In genomic region chr10:88405812-88406211, GRCm38 (mm10) we compare ENCODE assay signal across 14 mouse cellular contexts. TPM values are rescaled to one million over a fixed set of nuclear protein-coding genes. Genes with fewer than 3 reads are reported as not detected.
DNase-seq lines count a peak whose midpoint lies in the region; ATAC-seq and TF ChIP-seq lines count a peak whose summit lies in the region.
"Had no signal": no experiment of that assay in that cellular context is flagged by ENCODE, and none has a peak within 500 bp of the region (broad histone marks: within the 10 kb centered on the region; RNA-seq: fewer than 3 reads in every experiment).

No protein-coding gene starts in this region.

- no peak overlapping the region for H3K27ac ChIP-seq in midbrain, embryonic 11.5 days (ENCODE audit: low read depth, low read length)
- no peak overlapping the region for H3K27ac ChIP-seq in midbrain, postnatal 0 days (ENCODE audit: low read depth, low read length)
- H3K27ac ChIP-seq in neural tube, embryonic 15.5 days (replicated peaks): no peak overlapping the region
- H3K27ac ChIP-seq: embryonic facial prominence, embryonic 10.5 days; forebrain, embryonic 15.5 days; hindbrain, embryonic 15.5 days; liver, embryonic 14.5 days; midbrain, embryonic 10.5 days had no signal

- intact Hi-C loops in heart, postnatal 36 days (cut with DNase I): loop anchor here (2.0 kb wide), 1 partner anchor 25 kb away; no protein-coding TSS in a partner anchor

- no peaks in the 10 kb centered on the region for H3K4me1 ChIP-seq in midbrain, embryonic 11.5 days (ENCODE audit: control insufficient read depth, insufficient read depth, low read length)
- H3K4me1 ChIP-seq in midbrain, postnatal 0 days (ENCODE audit: insufficient read depth, low read length): no peaks in the 10 kb centered on the region
- no peaks in the 10 kb centered on the region for H3K4me1 ChIP-seq in lung, adult 2 months (ENCODE audit: control insufficient read depth, insufficient read depth, low read length)
- no peaks in the 10 kb centered on the region for H3K4me1 ChIP-seq in neural tube, embryonic 15.5 days
- H3K4me1 ChIP-seq: embryonic facial prominence, embryonic 10.5 days; forebrain, embryonic 15.5 days; hindbrain, embryonic 15.5 days; midbrain, embryonic 10.5 days had no signal

- H3K36me3 ChIP-seq in midbrain, embryonic 11.5 days (ENCODE audit: control insufficient read depth, insufficient read depth, low read length): no peaks in the 10 kb centered on the region
- H3K36me3 ChIP-seq in midbrain, postnatal 0 days (ENCODE audit: insufficient read depth, low read length): no peaks in the 10 kb centered on the region
- peaks cover 3% of the 10 kb centered on the region; the same call in 1 of the 2 replicates for H3K36me3 ChIP-seq in neural tube, embryonic 15.5 days
- H3K36me3 ChIP-seq: forebrain, embryonic 15.5 days had no signal

- no peaks in the 10 kb centered on the region for H3K27me3 ChIP-seq in midbrain, embryonic 11.5 days (ENCODE audit: control insufficient read depth, insufficient read depth, low read length)
- no peaks in the 10 kb centered on the region for H3K27me3 ChIP-seq in midbrain, postnatal 0 days (ENCODE audit: insufficient read depth, low read length)
- H3K27me3 ChIP-seq in neural tube, embryonic 15.5 days (replicated peaks): no peaks in the 10 kb centered on the region
- H3K27me3 ChIP-seq: forebrain, embryonic 15.5 days; hindbrain, embryonic 15.5 days had no signal

- TF ChIP-seq POLR2A in lung, adult 2 months (IDR thresholded peaks at IDR 0.05; ENCODE audit: borderline replicate concordance, extremely low read depth, low read depth, low read length): no peak

- no peak overlapping the region for H3K9ac ChIP-seq in midbrain, embryonic 11.5 days (ENCODE audit: low read length)
- H3K9ac ChIP-seq in midbrain, postnatal 0 days (replicated peaks; ENCODE audit: low read length, poor library complexity, severe bottlenecking): no peak overlapping the region
- H3K9ac ChIP-seq in neural tube, embryonic 15.5 days (replicated peaks): no peak overlapping the region
- H3K9ac ChIP-seq: forebrain, embryonic 15.5 days; hindbrain, embryonic 15.5 days; liver, embryonic 14.5 days had no signal

- TF ChIP-seq CTCF in midbrain, postnatal 0 days (IDR thresholded peaks at IDR 0.05): no peak
- no peak for TF ChIP-seq CTCF in lung, adult 2 months (IDR thresholded peaks at IDR 0.05; ENCODE audit: insufficient read depth, low read length)

- 87% methylated on average over 7 of the region's 7 CpGs for WGBS in midbrain, embryonic 11.5 days
- 78% methylated on average over 7 of the region's 7 CpGs for WGBS in midbrain, postnatal 0 days
- WGBS in lung, adult 2 months: 69% methylated on average over 7 of the region's 7 CpGs
- 56% methylated on average over 7 of the region's 7 CpGs for WGBS in neural tube, embryonic 15.5 days

- H3K4me2 ChIP-seq in midbrain, embryonic 11.5 days: no peak overlapping the region
- H3K4me2 ChIP-seq in midbrain, postnatal 0 days (ENCODE audit: low read depth, low read length, poor library complexity, severe bottlenecking): no peak overlapping the region
- no peak overlapping the region for H3K4me2 ChIP-seq in neural tube, embryonic 15.5 days
- H3K4me2 ChIP-seq: forebrain, embryonic 15.5 days; hindbrain, embryonic 15.5 days had no signal

- peak; percentile 17 for DNase-seq in cerebellum, adult 8-10 months
- DNase-seq in cerebellum, adult 11-12 months: no peak
- DNase-seq in midbrain, embryonic 11.5 days (ENCODE audit: low spot score, missing footprints): peak; percentile 17
- no peak for DNase-seq in midbrain, postnatal 0 days (ENCODE audit: low spot score)
- DNase-seq in heart, postnatal 36 days: peak; percentile 48 to 52
- DNase-seq in right cerebral cortex, postnatal 10 days (ENCODE audit: low spot score in 2 of 2): no peak
- no peak for DNase-seq in lung, adult 2 months

- H3K4me3 ChIP-seq in midbrain, embryonic 11.5 days (ENCODE audit: low read depth, low read length): no peak overlapping the region
- H3K4me3 ChIP-seq in midbrain, postnatal 0 days (ENCODE audit: low read depth, low read length): no peak overlapping the region
- no peak overlapping the region for H3K4me3 ChIP-seq in lung, adult 2 months (replicated peaks; ENCODE audit: extremely low read depth, low read depth, low read length)
- H3K4me3 ChIP-seq in neural tube, embryonic 15.5 days (replicated peaks): no peak overlapping the region
- H3K4me3 ChIP-seq: embryonic facial prominence, embryonic 10.5 days; forebrain, embryonic 15.5 days; hindbrain, embryonic 15.5 days; midbrain, embryonic 10.5 days had no signal

- no peaks in the 10 kb centered on the region for H3K9me3 ChIP-seq in midbrain, embryonic 11.5 days (ENCODE audit: control insufficient read depth, low read length)
- H3K9me3 ChIP-seq in midbrain, postnatal 0 days (ENCODE audit: low read length): no peaks in the 10 kb centered on the region
- no peaks in the 10 kb centered on the region for H3K9me3 ChIP-seq in neural tube, embryonic 15.5 days (replicated peaks)
- H3K9me3 ChIP-seq: embryonic facial prominence, embryonic 10.5 days; forebrain, embryonic 15.5 days; hindbrain, embryonic 15.5 days; midbrain, embryonic 10.5 days had no signal

- no peak for ATAC-seq in midbrain, embryonic 11.5 days (ENCODE audit: low FRiP score)
- no peak for ATAC-seq in midbrain, postnatal 0 days (ENCODE audit: low FRiP score)
- no peak for ATAC-seq in neural tube, embryonic 15.5 days (ENCODE audit: low FRiP score)
- ATAC-seq: forebrain, embryonic 15.5 days had no signal

RNA-seq across cellular contexts. Expression of gene Gnptab, which starts 26.9 kb away (rescaled TPM):
- polyA plus RNA-seq in midbrain, embryonic 11.5 days (2014; fragmentation: Nextera tagmentation; extraction: Ambion mirVana): 6.5 and 7.0 TPM in 2 replicates
- total RNA-seq in midbrain, postnatal 0 days (2014; rRNA removed): 54.0 and 56.0 TPM in 2 replicates
- 21.9 and 24.0 TPM in 2 replicates for polyA plus RNA-seq in midbrain, postnatal 0 days (2015; fragmentation: Nextera tagmentation; extraction: Ambion mirVana)
- total RNA-seq in heart, postnatal 36 days (2021): 10 to 100 TPM; 31.2 to 32.1 TPM
- polyA plus RNA-seq in lung, adult 2 months (2012; rRNA removed): 12.4 and 16.6 TPM in 2 replicates
- polyA plus RNA-seq in neural tube, embryonic 15.5 days (2015; fragmentation: Nextera tagmentation; extraction: Ambion mirVana): 16.5 and 19.6 TPM in 2 replicates

RNA-seq across cellular contexts. Expression of gene Dram1, which starts 26.9 kb away (rescaled TPM):
- polyA plus RNA-seq in midbrain, embryonic 11.5 days (2014; fragmentation: Nextera tagmentation; extraction: Ambion mirVana): 0.34 and 0.76 TPM in 2 replicates
- 0.44 and 1.3 TPM in 2 replicates for total RNA-seq in midbrain, postnatal 0 days (2014; rRNA removed)
- polyA plus RNA-seq in midbrain, postnatal 0 days (2015; fragmentation: Nextera tagmentation; extraction: Ambion mirVana): 0.39 and 0.82 TPM in 2 replicates
- total RNA-seq in heart, postnatal 36 days (2021): 1 to 10 TPM; 3.0 to 3.9 TPM
- polyA plus RNA-seq in lung, adult 2 months (2012; rRNA removed): 326 and 360 TPM in 2 replicates
- polyA plus RNA-seq in neural tube, embryonic 15.5 days (2015; fragmentation: Nextera tagmentation; extraction: Ambion mirVana): 0.87 and 1.8 TPM in 2 replicates

RNA-seq across cellular contexts. Expression of gene Sycp3, which starts 53.6 kb away (rescaled TPM):
- polyA plus RNA-seq in midbrain, embryonic 11.5 days (2014; fragmentation: Nextera tagmentation; extraction: Ambion mirVana): 0.19 TPM in 1 of 2 replicates, not detected in the other
- total RNA-seq in midbrain, postnatal 0 days (2014; rRNA removed): not detected in 2 replicates
- 1.2 and 1.4 TPM in 2 replicates for polyA plus RNA-seq in midbrain, postnatal 0 days (2015; fragmentation: Nextera tagmentation; extraction: Ambion mirVana)
- total RNA-seq in heart, postnatal 36 days (2021): under 1 TPM in 1 of 2 experiments, not detected in 1; 0.25 TPM
- polyA plus RNA-seq in lung, adult 2 months (2012; rRNA removed): not detected in 2 replicates
- 0.50 TPM in 1 of 2 replicates, not detected in the other for polyA plus RNA-seq in neural tube, embryonic 15.5 days (2015; fragmentation: Nextera tagmentation; extraction: Ambion mirVana)
- polyA plus RNA-seq: stomach, embryonic 16.5 days had no signal

Comparison
In these comparisons a context has a peak if more than half of its experiments do, and no peak if none do; other contexts are left out.
1. DNase-seq: peak in cerebellum, adult 8-10 months (single experiment), midbrain, embryonic 11.5 days (single experiment) and heart, postnatal 36 days (2 of 2); none in cerebellum, adult 11-12 months (single experiment), midbrain, postnatal 0 days (single experiment), right cerebral cortex, postnatal 10 days (0 of 2) and lung, adult 2 months (single experiment).
2. RNA of gene Dram1, which starts 26.9 kb away (polyA plus RNA-seq): 326 to 360 TPM in lung, adult 2 months; 0.87 to 1.8 TPM in neural tube, embryonic 15.5 days, 0.39 to 0.82 TPM in midbrain, postnatal 0 days and 0.34 to 0.76 TPM in midbrain, embryonic 11.5 days; every median in the first group is over 100 times any median in the second.